Mouse (Mus musculus) heart, postnatal 0 days (tissue): ENCODE measurements at regions not wholly inside any gene's neighbourhood (a gene's known extent, or its start where the extent isn't known, plus 50 kb on each side); places are given as distances from the start of the nearest gene placed in this dataset.

Experiments used
- CTCF ChIP-seq: IDR thresholded peaks from 2 replicates; pipeline ENCODE4 v1.5.1; 2016; ENCODE audit warnings: antibody characterized with exemption, control low read depth, low read depth
- EP300 ChIP-seq: IDR thresholded peaks from 2 replicates; pipeline ENCODE4 v1.6.1; 2016; ENCODE audit warnings: antibody characterized with exemption, low read depth

GRCm38 (mm10) chr5:51069668-51070067, 497.9 kb downstream of the Ppargc1a start:
- TF ChIP-seq CTCF = no peak
- no peak for TF ChIP-seq EP300
